Mouse (Mus musculus): ENCODE measurements around the gene Gprc5b.

The Gprc5b gene

DNA sequence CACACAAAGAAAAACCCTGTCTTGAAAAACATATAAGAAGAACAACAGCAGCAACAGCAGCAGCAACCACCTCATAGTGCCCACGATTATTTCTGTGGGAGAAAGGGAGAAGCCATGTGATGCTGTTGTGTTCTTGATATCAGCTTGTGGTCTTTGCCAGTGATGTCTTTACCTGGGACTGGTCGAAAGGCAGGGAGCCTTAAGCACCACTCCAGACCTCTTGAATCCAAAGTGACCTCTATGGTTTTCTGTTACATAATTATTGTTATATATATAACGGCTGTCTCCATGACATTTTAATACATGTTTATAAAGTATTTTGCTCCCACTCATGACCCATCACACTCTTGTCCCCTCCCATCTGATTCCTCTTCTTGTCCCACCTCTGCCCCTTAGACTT is 69.5 kb downstream of the Gprc5b start:
- no peak overlapping the region for H3K4me3 ChIP-seq (replicated peaks; ENCODE audit: low read length)
- TF ChIP-seq CTCF (conservative IDR thresholded peaks at IDR 0.05; ENCODE audit: low read length) (no peak), NANOG (IDR thresholded peaks at IDR 0.05; ENCODE audit: borderline replicate concordance, low read length) (no peak), POU5F1 (IDR thresholded peaks at IDR 0.05; ENCODE audit: borderline replicate concordance, low read length) (no peak)
- H3K9me3 ChIP-seq (ENCODE audit: low read length) = no peaks in the 10 kb centered on the region
- H3K4me1 ChIP-seq (replicated peaks; ENCODE audit: low read depth, low read length) = peaks cover 4% of the 10 kb centered on the region; the same call in 1 of the 2 replicates
- no peaks in the 10 kb centered on the region for H3K36me3 ChIP-seq (ENCODE audit: insufficient read depth, low read length)
- H3K27me3 ChIP-seq (ENCODE audit: insufficient read depth, low read length) = no peaks in the 10 kb centered on the region

DNA sequence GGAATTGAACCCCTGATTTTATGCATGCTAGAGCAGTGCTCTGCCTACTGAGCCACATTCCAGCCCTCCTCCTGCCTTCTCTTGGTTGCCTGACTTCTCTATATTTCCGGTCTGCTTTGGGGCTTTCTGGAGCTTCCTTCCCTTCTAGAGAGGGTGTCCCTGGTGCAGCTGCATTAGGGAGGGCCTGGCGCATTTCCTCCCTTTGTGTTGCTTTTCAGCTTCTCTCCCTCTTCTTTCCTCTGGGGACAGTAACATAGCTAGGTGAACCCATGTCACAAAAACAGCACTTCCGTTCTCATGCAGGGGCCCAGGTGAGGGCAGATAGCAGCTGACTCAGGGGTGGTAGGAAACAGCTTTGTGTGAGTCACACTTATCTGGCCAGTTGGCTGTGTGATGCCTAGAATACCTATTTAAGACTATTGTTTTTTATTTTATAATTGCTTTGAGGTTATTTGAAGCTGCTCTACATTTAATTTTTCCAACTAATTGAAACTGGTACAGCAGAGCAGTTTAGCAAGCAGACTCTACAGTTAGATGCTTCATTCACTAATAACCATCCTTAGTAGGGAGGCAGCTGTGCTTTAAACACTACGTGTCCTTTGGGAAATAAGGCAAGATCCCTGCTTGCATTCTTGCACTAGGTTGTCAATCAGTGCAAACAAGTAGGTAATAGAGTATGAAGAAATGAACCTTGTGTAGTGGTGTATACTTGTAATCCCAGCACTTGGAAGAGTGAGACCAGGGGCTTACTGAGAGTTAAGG is 72.4 kb downstream of the Gprc5b start:
- TF ChIP-seq POU5F1 (IDR thresholded peaks at IDR 0.05; ENCODE audit: borderline replicate concordance, low read length) (no peak), NANOG (IDR thresholded peaks at IDR 0.05; ENCODE audit: borderline replicate concordance, low read length) (no peak), CTCF (conservative IDR thresholded peaks at IDR 0.05; ENCODE audit: low read length) (no peak)
- H3K9me3 ChIP-seq (ENCODE audit: low read length) = no peaks in the 10 kb centered on the region
- H3K4me1 ChIP-seq (replicated peaks; ENCODE audit: low read depth, low read length) = no peaks in the 10 kb centered on the region; the same call in 1 of the 2 replicates
- H3K4me3 ChIP-seq (replicated peaks; ENCODE audit: low read length) = no peak overlapping the region
- H3K36me3 ChIP-seq (ENCODE audit: insufficient read depth, low read length) = no peaks in the 10 kb centered on the region
- H3K27me3 ChIP-seq (ENCODE audit: insufficient read depth, low read length) = no peaks in the 10 kb centered on the region

All from E14TG2a.4 (cell line).